Mouse (Mus musculus): ENCODE measurements around the gene Gm13287. TPM values are rescaled to one million over a fixed set of nuclear protein-coding genes. Genes with fewer than 3 reads are reported as not detected.

Gene Gm13287
- polyA plus RNA-seq (2015; fragmentation: Nextera tagmentation; extraction: Ambion mirVana) = not detected in 2 replicates

DNA sequence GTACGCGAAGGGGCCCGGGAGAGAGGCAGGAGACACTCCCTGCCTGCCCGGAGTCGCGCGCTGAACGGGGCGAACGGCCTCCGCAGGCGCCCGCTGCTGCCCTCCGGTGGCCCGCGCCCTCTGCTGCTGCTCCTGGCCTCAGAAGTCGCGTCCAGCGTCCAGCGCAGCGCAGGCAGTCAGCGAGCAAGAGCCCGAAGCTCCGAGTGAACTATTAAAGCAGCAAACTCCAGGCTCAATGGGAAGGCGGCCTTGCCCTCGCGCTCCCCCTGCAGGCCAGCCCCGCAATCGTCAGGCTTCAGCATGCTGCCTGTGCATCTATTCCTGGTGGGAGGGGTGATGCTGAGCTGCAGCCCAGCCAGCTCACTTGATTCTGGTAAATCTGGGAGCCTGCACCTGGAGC lies at the start of gene Gm13287:
Gene Gm13287 (plus strand): TSS at position 301 of the 400 bp plus-strand sequence.

DNA sequence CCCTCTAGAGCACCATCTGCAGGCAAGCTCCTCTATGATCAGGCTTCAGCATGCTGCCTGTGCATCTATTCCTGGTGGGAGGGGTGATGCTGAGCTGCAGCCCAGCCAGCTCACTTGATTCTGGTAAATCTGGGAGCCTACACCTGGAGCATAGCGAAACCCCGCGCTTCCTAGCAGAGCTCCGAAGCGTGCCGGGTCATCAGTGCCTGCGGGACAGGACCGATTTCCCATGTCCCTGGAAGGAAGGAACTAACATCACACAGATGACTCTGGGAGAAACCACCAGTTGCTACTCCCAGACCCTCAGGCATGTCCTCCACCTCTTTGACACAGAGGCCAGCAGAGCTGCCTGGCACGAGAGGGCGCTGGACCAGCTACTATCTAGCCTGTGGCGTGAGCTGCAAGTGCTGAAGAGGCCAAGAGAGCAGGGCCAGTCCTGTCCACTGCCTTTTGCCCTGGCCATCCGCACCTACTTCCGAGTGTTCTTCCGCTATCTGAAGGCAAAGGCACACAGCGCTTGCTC lies 48.2 kb upstream of the Gm13287 start, which contains the start of gene Gm13271:
Gene Gm13271 (plus strand): TSS at position 51 of the 523 bp plus-strand sequence.

DNA sequence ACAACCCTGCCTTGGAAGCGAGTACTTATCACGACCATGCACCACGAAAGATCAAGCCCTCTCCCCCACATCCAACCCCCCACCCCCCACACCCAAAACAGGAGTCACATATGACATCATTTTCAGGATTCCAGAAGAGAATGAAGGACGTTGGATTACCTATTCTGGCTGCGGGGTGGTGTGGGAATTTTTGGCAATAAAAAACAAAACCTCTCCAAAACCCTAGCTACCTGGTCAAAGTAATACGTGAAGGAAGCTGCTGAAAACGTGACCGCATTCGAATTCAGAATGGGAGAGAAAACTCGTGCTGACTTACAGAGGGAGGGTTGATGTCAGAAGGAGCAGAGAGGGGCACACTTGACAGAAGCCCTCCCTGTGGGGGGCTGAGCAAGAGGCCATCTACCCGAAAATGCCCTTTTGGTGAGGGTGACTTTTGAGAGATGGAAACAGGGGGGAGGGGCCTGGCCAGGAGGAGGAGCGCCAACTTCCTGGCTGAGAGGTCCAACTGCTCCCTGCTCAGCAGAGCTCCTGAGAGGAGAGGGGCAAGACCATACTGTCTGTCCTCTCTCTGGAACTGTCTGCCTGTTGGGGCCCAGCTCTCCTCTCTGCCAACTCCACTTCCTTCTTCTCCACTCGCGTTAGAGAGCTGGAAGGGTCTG lies 43.3 kb upstream of the Gm13287 start, which contains the start of gene Gm13283:
Gene Gm13283 (plus strand): TSS at position 510 of the 659 bp plus-strand sequence.

DNA sequence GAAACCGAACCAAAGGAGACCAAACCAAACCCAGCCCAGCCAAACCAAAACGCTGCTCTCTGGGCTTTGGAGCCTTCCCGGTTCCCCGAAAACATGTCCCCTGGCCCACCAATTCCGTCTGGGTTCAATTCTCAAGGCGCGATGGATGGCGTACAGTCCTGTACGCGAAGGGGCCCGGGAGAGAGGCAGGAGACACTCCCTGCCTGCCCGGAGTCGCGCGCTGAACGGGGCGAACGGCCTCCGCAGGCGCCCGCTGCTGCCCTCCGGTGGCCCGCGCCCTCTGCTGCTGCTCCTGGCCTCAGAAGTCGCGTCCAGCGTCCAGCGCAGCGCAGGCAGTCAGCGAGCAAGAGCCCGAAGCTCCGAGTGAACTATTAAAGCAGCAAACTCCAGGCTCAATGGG lies 29.5 kb upstream of the Gm13287 start, which contains the start of gene Gm13290:
Gene Gm13290 (plus strand): TSS at position 301 of the 400 bp plus-strand sequence.

DNA sequence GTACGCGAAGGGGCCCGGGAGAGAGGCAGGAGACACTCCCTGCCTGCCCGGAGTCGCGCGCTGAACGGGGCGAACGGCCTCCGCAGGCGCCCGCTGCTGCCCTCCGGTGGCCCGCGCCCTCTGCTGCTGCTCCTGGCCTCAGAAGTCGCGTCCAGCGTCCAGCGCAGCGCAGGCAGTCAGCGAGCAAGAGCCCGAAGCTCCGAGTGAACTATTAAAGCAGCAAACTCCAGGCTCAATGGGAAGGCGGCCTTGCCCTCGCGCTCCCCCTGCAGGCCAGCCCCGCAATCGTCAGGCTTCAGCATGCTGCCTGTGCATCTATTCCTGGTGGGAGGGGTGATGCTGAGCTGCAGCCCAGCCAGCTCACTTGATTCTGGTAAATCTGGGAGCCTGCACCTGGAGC lies 26.4 kb upstream of the Gm13287 start, which contains the start of gene Gm13289:
Gene Gm13289 (plus strand): TSS at position 301 of the 400 bp plus-strand sequence.

DNA sequence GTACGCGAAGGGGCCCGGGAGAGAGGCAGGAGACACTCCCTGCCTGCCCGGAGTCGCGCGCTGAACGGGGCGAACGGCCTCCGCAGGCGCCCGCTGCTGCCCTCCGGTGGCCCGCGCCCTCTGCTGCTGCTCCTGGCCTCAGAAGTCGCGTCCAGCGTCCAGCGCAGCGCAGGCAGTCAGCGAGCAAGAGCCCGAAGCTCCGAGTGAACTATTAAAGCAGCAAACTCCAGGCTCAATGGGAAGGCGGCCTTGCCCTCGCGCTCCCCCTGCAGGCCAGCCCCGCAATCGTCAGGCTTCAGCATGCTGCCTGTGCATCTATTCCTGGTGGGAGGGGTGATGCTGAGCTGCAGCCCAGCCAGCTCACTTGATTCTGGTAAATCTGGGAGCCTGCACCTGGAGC lies 23.5 kb upstream of the Gm13287 start, which contains the start of gene Gm13272:
Gene Gm13272 (plus strand): TSS at position 301 of the 400 bp plus-strand sequence.

DNA sequence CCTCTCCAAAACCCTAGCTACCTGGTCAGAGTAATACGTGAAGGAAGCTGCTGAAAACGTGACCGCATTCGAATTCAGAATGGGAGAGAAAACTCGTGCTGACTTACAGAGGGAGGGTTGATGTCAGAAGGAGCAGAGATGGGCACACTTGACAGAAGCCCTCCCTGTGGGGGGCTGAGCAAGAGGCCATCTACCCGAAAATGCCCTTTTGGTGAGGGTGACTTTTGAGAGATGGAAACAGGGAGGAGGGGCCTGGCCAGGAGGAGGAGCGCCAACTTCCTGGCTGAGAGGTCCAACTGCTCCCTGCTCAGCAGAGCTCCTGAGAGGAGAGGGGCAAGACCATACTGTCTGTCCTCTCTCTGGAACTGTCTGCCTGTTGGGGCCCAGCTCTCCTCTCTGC lies 21.2 kb upstream of the Gm13287 start, which contains the start of gene Ifnz:
Gene Ifnz (plus strand): TSS at position 301 of the 400 bp plus-strand sequence.

DNA sequence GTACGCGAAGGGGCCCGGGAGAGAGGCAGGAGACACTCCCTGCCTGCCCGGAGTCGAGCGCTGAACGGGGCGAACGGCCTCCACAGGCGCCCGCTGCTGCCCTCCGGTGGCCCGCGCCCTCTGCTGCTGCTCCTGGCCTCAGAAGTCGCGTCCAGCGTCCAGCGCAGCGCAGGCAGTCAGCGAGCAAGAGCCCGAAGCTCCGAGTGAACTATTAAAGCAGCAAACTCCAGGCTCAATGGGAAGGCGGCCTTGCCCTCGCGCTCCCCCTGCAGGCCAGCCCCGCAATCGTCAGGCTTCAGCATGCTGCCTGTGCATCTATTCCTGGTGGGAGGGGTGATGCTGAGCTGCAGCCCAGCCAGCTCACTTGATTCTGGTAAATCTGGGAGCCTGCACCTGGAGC lies 17.6 kb upstream of the Gm13287 start, which contains the start of gene Gm13276:
Gene Gm13276 (plus strand): TSS at position 301 of the 400 bp plus-strand sequence.

DNA sequence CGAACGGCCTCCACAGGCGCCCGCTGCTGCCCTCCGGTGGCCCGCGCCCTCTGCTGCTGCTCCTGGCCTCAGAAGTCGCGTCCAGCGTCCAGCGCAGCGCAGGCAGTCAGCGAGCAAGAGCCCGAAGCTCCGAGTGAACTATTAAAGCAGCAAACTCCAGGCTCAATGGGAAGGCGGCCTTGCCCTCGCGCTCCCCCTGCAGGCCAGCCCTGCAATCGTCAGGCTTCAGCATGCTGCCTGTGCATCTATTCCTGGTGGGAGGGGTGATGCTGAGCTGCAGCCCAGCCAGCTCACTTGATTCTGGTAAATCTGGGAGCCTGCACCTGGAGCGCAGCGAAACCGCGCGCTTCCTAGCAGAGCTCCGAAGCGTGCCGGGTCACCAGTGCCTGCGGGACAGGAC lies 14.7 kb upstream of the Gm13287 start, which contains the start of gene Gm13277:
Gene Gm13277 (plus strand): TSS at position 231 of the 400 bp plus-strand sequence.

DNA sequence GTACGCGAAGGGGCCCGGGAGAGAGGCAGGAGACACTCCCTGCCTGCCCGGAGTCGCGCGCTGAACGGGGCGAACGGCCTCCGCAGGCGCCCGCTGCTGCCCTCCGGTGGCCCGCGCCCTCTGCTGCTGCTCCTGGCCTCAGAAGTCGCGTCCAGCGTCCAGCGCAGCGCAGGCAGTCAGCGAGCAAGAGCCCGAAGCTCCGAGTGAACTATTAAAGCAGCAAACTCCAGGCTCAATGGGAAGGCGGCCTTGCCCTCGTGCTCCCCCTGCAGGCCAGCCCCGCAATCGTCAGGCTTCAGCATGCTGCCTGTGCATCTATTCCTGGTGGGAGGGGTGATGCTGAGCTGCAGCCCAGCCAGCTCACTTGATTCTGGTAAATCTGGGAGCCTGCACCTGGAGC lies 11.8 kb upstream of the Gm13287 start, which contains the start of gene Gm13278:
Gene Gm13278 (plus strand): TSS at position 301 of the 400 bp plus-strand sequence.

DNA sequence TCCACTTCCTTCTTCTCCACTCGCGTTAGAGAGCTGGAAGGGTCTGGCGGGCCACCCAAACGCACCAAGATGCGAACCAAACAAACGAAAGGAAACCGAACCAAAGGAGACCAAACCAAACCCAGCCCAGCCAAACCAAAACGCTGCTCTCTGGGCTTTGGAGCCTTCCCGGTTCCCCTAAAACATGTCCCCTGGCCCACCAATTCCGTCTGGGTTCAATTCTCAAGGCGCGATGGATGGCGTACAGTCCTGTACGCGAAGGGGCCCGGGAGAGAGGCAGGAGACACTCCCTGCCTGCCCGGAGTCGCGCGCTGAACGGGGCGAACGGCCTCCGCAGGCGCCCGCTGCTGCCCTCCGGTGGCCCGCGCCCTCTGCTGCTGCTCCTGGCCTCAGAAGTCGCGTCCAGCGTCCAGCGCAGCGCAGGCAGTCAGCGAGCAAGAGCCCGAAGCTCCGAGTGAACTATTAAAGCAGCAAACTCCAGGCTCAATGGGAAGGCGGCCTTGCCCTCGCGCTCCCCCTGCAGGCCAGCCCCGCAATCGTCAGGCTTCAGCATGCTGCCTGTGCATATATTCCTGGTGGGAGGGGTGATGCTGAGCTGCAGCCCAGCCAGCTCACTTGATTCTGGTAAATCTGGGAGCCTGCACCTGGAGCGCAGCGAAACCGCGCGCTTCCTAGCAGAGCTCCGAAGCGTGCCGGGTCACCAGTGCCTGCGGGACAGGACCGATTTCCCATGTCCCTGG lies 8.9 kb upstream of the Gm13287 start, which contains the start of gene Gm13275:
Gene Gm13275 (plus strand): TSS at position 552 of the 740 bp plus-strand sequence.

DNA sequence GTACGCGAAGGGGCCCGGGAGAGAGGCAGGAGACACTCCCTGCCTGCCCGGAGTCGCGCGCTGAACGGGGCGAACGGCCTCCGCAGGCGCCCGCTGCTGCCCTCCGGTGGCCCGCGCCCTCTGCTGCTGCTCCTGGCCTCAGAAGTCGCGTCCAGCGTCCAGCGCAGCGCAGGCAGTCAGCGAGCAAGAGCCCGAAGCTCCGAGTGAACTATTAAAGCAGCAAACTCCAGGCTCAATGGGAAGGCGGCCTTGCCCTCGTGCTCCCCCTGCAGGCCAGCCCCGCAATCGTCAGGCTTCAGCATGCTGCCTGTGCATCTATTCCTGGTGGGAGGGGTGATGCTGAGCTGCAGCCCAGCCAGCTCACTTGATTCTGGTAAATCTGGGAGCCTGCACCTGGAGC lies 6.0 kb upstream of the Gm13287 start, which contains the start of gene Gm13279:
Gene Gm13279 (plus strand): TSS at position 301 of the 400 bp plus-strand sequence.

DNA sequence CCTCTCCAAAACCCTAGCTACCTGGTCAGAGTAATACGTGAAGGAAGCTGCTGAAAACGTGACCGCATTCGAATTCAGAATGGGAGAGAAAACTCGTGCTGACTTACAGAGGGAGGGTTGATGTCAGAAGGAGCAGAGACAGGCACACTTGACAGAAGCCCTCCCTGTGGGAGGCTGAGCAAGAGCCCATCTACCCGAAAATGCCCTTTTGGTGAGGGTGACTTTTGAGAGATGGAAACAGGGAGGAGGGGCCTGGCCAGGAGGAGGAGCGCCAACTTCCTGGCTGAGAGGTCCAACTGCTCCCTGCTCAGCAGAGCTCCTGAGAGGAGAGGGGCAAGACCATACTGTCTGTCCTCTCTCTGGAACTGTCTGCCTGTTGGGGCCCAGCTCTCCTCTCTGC lies 3.7 kb upstream of the Gm13287 start, which contains the start of gene Gm13285:
Gene Gm13285 (plus strand): TSS at position 301 of the 400 bp plus-strand sequence.

DNA sequence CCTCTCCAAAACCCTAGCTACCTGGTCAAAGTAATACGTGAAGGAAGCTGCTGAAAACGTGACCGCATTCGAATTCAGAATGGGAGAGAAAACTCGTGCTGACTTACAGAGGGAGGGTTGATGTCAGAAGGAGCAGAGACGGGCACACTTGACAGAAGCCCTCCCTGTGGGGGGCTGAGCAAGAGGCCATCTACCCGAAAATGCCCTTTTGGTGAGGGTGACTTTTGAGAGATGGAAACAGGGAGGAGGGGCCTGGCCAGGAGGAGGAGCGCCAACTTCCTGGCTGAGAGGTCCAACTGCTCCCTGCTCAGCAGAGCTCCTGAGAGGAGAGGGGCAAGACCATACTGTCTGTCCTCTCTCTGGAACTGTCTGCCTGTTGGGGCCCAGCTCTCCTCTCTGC lies 2.2 kb downstream of the Gm13287 start, which contains the start of gene Gm13288:
Gene Gm13288 (plus strand): TSS at position 301 of the 400 bp plus-strand sequence.

DNA sequence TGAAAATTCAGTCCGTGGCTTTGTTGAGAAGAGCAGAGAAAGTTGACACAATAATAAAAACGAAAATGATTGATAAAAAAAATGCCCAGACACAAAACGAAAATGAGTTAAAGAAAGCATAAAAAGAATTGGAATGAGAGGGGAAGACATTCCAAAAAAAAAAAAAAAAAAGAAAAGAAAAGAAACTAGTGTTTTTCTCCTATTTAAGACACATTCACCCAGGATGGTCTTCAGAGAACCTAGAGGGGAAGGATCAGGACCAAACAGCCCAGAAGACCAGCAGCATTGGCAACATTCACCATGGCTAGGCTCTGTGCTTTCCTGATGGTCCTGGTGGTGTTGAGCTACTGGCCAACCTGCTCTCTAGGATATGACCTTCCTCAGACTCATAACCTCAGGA lies 12.9 kb downstream of the Gm13287 start, which contains the start of gene Ifna7:
Gene Ifna7 (plus strand): TSS at position 301 of the 400 bp plus-strand sequence.

DNA sequence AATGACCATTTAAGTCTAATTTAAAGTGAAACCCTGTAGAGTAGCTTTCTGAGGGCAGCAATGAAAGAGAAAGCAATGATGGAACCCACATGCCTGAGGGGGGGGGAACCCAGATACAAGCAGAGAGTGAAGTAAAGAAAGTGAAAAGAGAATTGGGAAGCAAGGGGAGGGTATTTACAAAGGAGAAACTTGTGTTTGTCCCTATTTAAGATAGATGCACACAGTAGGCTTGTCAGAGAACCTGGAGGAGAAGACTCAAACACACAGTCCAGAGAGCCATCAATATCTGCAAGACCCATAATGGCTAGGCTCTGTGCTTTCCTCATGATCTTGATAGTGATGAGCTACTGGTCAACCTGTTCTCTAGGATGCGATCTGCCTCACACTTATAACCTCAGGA lies 16.6 kb downstream of the Gm13287 start, which contains the start of gene Ifna11:
Gene Ifna11 (plus strand): TSS at position 301 of the 400 bp plus-strand sequence.

DNA sequence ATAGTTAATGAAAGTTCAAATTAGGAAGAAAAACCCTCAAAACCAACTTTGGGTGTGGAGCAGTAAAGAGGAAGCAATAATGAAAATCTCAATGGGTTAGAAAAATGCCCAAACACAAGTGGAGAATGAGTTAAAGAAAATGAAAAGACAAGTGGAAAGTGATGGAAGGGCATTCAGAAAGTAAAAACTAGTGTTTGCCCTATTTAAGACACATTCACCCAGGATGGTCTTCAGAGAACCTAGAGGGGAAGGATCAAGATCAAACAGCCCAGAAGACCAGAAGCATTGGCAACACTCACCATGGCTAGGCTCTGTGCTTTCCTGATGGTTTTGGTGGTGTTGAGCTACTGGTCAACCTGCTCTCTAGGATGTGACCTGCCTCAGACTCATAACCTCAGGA lies 24.1 kb downstream of the Gm13287 start, which contains the start of gene Ifna6:
Gene Ifna6 (plus strand): TSS at position 301 of the 400 bp plus-strand sequence.

DNA sequence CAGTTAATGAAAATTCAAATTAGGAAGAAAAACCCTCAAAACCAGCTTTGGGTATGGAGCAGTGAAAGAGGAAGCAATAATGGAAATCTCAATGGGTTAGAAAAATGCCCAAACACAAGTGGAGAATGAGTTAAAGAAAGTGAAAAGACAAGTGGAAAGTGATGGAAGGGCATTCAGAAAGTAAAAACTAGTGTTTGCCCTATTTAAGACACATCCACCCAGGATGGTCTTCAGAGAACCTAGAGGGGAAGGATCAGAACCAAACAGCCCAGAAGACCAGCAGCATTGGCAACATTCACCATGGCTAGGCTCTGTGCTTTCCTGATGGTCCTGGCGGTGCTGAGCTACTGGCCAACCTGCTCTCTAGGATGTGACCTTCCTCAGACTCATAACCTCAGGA lies 32.2 kb downstream of the Gm13287 start, which contains the start of gene Ifna5:
Gene Ifna5 (plus strand): TSS at position 301 of the 400 bp plus-strand sequence.

DNA sequence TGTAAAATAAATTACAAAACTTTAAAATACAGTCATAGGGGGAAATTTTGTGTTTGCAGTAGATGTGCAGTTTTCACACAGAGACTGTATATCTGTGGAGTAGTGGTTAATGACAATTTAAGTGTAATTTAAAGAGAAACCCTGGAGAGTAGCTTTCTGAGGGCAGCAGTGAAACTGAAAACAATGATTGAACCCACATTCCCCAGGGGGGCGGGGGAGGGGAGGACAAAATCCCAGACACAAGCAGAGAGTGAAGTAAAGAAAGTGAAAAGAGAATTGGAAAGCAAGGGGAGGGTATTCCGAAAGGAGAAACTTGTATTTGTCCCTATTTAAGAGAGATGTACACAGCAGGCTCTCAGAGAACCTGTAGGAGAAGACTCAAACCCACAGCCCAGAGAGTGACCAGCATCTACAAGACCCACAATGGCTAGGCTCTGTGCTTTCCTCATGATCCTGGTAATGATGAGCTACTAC lies 38.4 kb downstream of the Gm13287 start, which contains the start of gene Ifna4:
Gene Ifna4 (plus strand): TSS at position 424 of the 474 bp plus-strand sequence.

DNA sequence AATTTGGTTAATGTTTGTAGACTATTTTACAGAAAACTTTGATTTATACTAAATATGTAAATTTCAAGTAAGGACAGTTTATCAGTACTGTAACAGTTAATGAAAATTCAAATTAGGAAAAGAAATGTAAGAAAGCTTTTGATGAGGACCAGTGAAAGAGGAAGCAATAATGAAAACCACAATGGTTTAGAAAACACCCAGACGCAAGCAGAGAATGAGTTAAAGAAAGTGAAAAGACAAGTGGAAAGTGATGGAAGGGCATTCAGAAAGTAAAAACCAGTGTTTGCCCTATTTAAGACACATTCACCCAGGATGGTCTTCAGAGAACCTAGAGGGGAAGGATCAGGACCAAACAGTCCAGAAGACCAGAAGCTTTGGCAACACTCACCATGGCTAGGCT lies 46.6 kb downstream of the Gm13287 start, which contains the start of gene Ifna1:
Gene Ifna1 (plus strand): TSS at position 390 of the 400 bp plus-strand sequence.

Measured in urinary bladder, postnatal 0 days (tissue).